Mouse (Mus musculus): ENCODE results near the gene Hmgn2. TPM values are rescaled to one million over a fixed set of nuclear protein-coding genes. Genes with fewer than 3 reads are reported as not detected.
A peak's percentile ranks its signal among the peaks of the same experiment; 100 is the strongest.
"Not testable (repeated sequence)": the region's sequence is repeated elsewhere in the genome, so short reads cannot be mapped to it uniquely, and the experiment has no call there.

The Hmgn2 gene
- polyA plus RNA-seq, 1 experiment from 2014 or later = 3,760 TPM

DNA sequence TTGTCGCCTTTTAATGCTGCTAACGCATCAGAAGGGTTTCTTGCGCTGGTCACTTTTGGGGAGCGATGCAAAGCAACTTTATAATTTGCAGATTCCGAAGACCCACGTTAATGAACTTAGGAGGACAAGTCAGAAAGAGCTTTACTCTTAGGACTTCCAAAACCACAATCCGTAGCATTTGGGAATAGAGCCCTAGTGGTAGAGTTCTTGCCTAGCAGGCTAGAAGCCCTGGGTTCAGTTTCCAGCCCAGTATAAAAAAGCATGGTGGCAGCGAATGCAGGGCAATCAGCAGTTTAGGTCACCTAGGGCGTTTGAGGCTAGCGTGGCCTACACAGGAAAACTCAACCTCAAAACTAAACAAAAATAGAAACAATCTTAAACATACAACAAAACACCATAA is 33.3 kb upstream of the Hmgn2 start:
- no peak for DNase-seq (ENCODE audit: extremely low spot score, low spot score)
- WGBS = 41% methylated on average over 10 of the region's 10 CpGs
- peak overlapping the region; percentile 79; the same call in 1 of the 2 replicates for H3K4me3 ChIP-seq
- H3K27me3 ChIP-seq (ENCODE audit: poor library complexity, severe bottlenecking) = no peaks in the 10 kb centered on the region
- H3K4me1 ChIP-seq = peaks cover 68% of the 10 kb centered on the region
- peak overlapping the region; percentile 84 for H3K27ac ChIP-seq
- H3K9me3 ChIP-seq = no peaks in the 10 kb centered on the region
- H3K36me3 ChIP-seq (replicated peaks) = peaks cover 39% of the 10 kb centered on the region

DNA sequence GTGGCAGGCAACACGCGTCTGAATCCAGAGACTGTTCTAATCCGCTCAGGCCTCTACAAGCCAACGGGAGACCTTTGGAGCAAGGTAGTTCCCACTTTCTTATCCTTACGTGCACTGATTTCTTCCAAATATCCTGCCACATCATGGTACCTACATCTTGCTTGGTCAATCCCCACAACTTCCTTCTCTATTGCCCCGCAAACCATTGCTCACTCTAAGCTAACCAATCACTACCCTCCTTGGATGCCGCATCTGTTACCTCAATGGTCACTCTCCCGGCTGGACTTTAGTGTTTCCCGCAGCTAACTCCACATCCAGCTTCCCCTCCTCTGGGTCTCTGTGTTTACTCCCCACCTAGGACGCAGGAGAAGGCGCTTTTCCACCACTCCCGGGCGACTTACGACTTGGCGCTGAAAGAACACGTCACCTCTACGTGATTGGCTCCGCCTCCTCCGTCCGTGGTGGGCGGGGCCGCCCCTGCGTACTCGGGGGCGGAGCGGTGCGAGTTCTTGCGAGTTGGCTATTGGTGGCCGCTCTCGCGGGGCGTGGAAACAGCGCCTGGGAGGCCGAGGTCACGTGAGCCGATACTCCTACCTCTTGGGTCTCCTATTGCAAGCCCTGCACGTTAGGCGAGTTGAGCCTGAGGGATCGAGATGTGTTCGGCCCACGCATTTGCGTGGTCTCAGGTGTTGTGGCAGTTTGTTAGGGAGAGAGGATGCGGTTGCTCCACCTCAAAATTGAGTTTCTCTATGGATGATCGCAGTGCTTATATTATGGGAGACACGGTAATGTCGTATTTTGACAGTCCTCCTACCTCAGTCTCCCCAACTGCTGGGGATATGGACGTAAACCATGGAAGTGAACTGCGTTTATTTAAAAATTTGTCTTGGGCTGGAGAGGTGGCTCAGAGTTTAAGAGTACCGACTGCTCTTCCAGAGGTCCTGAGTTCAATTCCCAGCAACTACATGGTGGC is 32.3 kb upstream of the Hmgn2 start, which contains the start of gene Dhdds:
Dhdds (minus strand) TSS at position 453 of the 973 bp plus-strand sequence.
- Histone ChIP-seq H3K27ac (peak within 1 kb of the TSS; percentile 85), H3K4me1 (peaks cover 60% of the 10 kb centered on the region)

DNA sequence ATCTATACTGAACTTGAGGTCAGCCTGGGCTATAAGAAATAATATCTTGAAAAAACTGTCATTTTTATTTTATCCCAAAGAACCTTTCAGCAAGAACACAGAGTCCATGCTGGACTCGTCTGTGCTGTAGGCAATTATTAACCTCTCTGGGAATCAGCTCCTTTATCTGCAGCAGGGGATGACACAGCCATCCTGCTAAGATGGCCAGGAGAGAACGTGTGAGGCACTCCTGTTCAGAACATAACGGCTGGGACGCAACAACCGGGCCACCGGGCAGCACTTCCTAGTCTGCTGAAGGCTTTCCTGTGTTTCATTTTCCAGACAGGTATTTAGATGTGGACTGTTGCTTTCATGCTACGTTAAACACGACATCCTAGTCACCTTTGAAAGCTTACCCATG is 26.2 kb upstream of the Hmgn2 start:
- peaks cover 81% of the 10 kb centered on the region for H3K36me3 ChIP-seq (replicated peaks)

More for the DNA sequence above, 32.3 kb upstream of the Hmgn2 start, which contains the start of gene Dhdds:
- Histone ChIP-seq H3K27me3 (ENCODE audit: poor library complexity, severe bottlenecking) (no peaks in the 10 kb centered on the region), H3K4me3 (peak within 1 kb of the TSS; percentile 79), H3K9me3 (no peaks in the 10 kb centered on the region), H3K36me3 (replicated peaks) (peaks cover 39% of the 10 kb centered on the region)
- DNase-seq (ENCODE audit: extremely low spot score, low spot score) = peak; percentile 99
- WGBS = 2% methylated on average over 49 of the region's 49 CpGs

DNA sequence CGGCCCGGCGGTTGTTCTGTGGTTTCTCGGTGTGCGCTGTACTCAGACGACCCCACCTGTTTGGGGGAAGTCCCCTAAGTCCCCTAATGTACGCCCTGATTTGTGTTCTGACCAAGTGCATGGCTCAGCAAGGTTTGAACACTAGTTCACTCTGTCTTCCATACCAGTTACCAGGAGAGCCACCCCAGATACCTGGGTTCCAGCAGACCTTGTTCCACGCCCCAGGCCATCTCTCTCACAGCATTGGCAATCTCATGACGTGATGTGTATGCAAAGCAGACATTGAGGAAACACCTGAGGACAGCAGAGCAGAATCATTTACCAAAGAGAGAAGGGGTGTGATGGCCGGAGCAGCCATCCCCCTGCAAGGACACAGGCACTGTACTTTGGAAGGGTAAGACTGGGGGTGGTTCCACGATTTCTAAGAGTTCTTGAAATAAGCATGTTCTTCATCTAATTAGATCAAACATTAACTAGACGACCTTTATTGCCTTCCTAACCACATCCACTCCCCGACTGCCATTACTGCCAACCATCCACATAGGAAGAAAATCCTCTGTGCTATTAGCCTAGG is 22.7 kb upstream of the Hmgn2 start:
- Histone ChIP-seq H3K36me3 (replicated peaks) (peaks cover 100% of the 10 kb centered on the region), H3K4me1 (no peaks in the 10 kb centered on the region), H3K27ac (no peak overlapping the region), H3K27me3 (ENCODE audit: poor library complexity, severe bottlenecking) (no peaks in the 10 kb centered on the region), H3K9me3 (no peaks in the 10 kb centered on the region), H3K4me3 (no peak overlapping the region)
- no peak for DNase-seq (ENCODE audit: extremely low spot score, low spot score)
- WGBS = 89% methylated on average over 13 of the region's 13 CpGs

More for the DNA sequence above, 26.2 kb upstream of the Hmgn2 start:
- 94% methylated on average over 8 of the region's 8 CpGs for WGBS
- DNase-seq (ENCODE audit: extremely low spot score, low spot score) = no peak
- H3K27ac ChIP-seq = no peak overlapping the region
- no peaks in the 10 kb centered on the region for H3K9me3 ChIP-seq
- peaks cover 3% of the 10 kb centered on the region for H3K4me1 ChIP-seq
- H3K4me3 ChIP-seq = no peak overlapping the region
- no peaks in the 10 kb centered on the region for H3K27me3 ChIP-seq (ENCODE audit: poor library complexity, severe bottlenecking)

DNA sequence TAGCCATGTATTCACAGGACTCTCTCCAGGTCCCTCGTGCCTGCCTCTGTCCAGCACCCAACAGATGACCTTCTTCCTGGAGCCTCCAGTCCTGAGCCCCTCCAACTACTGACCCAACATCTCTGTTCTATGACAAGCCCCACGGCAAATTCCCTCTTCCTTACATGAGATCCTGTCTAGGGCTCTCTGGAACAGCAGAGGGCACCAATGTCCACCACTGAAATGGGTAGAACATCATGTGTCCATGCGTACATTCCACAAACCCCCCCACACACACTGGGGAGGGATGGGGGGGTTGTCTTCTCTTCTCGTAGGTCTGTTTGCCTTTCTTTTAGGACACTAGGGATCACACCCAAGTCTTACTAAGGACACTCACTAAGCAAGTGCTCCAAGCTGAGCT is 21.6 kb upstream of the Hmgn2 start:
- Histone ChIP-seq H3K4me3 (no peak overlapping the region), H3K27ac (no peak overlapping the region), H3K4me1 (no peaks in the 10 kb centered on the region), H3K36me3 (replicated peaks) (peaks cover 96% of the 10 kb centered on the region), H3K9me3 (no peaks in the 10 kb centered on the region), H3K27me3 (ENCODE audit: poor library complexity, severe bottlenecking) (no peaks in the 10 kb centered on the region)
- WGBS = 67% methylated on average over 4 of the region's 4 CpGs
- DNase-seq (ENCODE audit: extremely low spot score, low spot score) = no peak

DNA sequence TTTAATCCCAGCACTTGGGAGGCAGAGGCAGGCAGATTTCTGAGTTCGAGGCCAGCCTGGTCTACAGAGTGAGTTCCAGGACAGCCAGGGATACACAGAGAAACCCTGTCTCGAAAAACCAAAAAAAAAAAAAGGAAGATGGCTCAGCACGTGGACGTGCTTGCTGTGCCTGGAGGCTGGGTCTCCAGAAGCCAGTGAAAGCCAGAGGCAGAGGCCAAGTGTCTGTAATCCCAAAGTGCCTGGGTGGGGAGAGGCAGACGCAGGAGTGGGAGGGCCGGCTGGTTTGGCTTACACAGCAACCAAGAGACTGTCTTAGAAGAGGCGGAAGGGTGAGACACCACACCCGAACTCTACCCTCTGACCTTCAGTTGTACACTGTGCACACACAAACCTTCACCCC is 19.8 kb upstream of the Hmgn2 start:
- not testable (repeated sequence) for H3K4me3 ChIP-seq; H3K27me3 ChIP-seq (ENCODE audit: poor library complexity, severe bottlenecking); DNase-seq (ENCODE audit: extremely low spot score, low spot score); H3K4me1 ChIP-seq; H3K9me3 ChIP-seq; H3K27ac ChIP-seq
- 91% methylated on average over 8 of the region's 8 CpGs for WGBS
- peaks cover 84% of the 10 kb centered on the region for H3K36me3 ChIP-seq (replicated peaks)

DNA sequence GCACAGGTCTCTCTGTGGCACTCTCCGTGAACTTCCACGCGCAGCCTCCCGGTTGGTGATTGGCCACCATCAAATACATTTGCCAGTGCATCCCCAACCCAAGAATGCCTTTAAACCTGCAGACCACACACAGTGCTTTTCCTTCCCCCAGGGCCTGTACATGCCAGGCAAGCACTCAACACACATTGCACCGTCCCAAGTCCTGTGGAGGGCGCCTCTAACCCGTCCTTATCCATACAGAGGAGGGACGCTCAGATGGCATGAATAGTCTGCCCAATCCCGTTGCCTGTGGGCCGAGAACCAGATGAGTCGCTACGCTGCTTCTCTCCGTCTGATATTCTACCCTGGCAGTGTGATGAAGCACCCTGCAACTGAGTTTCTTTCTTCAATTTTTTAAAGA is 14.5 kb upstream of the Hmgn2 start:
- Histone ChIP-seq H3K4me3 (no peak overlapping the region), H3K4me1 (no peaks in the 10 kb centered on the region), H3K9me3 (no peaks in the 10 kb centered on the region), H3K27me3 (ENCODE audit: poor library complexity, severe bottlenecking) (no peaks in the 10 kb centered on the region), H3K36me3 (replicated peaks) (peaks cover 82% of the 10 kb centered on the region), H3K27ac (no peak overlapping the region)
- no peak for DNase-seq (ENCODE audit: extremely low spot score, low spot score)
- 82% methylated on average over 13 of the region's 13 CpGs for WGBS

DNA sequence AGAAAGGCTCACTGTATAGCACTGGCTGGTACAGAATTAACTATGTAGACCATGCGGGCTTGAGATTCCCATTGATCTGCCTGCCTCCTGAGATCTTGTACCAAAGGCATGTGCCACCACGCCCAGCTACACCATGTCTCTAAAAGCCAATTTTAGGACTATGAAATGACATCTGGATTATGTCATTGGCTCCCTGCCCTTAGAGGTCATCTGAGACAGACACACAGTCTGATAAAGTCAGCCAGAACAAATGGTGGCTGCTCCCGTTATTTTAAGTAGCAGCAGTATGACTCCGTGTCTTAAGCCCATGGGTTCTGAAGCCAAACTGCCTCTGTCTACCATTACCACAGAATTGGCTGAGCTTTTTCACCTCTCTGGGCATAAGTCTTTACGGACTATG is 12.0 kb upstream of the Hmgn2 start:
- Histone ChIP-seq H3K9me3 (no peaks in the 10 kb centered on the region), H3K4me3 (no peak overlapping the region), H3K27ac (no peak overlapping the region), H3K27me3 (ENCODE audit: poor library complexity, severe bottlenecking) (no peaks in the 10 kb centered on the region), H3K4me1 (no peaks in the 10 kb centered on the region), H3K36me3 (replicated peaks) (peaks cover 80% of the 10 kb centered on the region)
- WGBS = 90% methylated on average over 5 of the region's 5 CpGs
- no peak for DNase-seq (ENCODE audit: extremely low spot score, low spot score)

DNA sequence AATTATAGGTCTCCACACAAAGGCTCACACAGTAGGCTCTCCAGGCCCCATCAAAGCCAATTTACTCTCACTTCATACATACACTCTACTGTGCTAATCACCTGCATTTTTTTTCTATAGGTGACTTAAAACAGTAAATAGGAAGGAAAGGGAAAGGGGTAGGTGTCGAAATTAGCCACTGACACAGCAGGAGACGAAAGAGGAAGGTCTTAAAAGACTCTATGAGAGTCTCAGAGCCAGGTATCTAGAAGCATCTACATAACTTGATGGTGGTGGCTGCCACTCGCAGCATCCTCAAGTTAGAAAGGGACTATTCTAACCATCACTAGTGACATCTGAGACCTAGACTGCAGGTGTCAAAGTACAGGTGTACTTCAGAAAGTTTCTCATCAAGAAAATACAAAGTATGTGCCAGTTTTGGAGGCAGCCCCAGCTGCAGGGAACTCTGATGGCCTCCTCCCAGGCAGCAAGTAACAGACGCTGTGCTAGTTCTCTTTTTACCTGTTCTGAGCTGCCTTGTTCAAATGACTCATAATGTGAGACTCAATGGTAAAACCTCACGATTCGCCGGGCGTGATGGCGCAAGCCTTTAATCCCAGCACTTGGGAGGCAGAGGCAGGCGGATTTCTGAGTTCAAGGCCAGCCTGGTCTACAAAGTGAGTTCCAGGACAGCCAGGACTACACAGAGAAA is 9.7 kb upstream of the Hmgn2 start:
- no peaks in the 10 kb centered on the region for H3K4me1 ChIP-seq
- no peak overlapping the region for H3K27ac ChIP-seq
- H3K9me3 ChIP-seq = no peaks in the 10 kb centered on the region
- no peaks in the 10 kb centered on the region for H3K27me3 ChIP-seq (ENCODE audit: poor library complexity, severe bottlenecking)
- DNase-seq (ENCODE audit: extremely low spot score, low spot score) = no peak
- H3K36me3 ChIP-seq (replicated peaks) = peaks cover 95% of the 10 kb centered on the region
- WGBS = 89% methylated on average over 10 of the region's 10 CpGs
- no peak overlapping the region for H3K4me3 ChIP-seq

DNA sequence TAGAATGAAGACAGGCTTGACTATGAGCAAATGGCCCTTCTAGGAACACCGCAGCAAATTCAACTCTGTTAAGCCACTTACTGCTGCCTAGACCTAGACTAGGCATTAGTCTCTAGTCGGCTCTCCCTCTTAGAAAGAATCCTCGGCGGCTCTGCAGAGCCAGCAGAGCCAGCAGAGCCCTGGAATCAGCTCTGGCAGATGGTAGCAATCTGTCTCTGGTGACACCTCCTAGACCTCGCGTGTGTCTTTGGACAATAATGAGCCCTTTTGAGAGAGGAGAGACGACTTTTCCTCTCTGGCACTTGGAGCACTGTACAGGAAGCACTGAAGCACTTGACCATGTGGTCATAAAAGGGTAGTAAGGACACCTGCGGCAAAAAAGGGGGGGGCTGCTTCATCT is 3.3 kb upstream of the Hmgn2 start:
- 85% methylated on average over 8 of the region's 8 CpGs for WGBS

DNA sequence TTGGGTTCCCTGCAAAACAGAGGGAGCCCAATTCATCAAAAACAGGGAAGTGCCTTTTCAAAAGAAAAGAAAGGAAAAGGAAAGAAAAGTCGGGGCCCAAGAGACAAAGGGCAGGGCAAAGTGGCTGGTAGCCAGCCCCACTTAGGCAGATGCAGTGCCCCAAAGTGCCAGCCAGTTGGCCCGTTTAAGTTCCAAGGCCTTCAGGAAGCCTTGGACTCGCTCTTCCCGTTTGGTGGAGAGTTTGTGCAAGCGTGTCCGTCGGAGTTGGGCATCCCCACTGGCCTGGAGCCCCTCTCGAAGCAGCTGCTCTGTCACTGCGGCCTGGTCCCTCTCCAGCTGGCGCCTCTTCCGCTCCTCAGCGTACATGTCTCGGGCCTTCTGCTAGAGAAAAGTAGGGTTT is 2.4 kb upstream of the Hmgn2 start:
- WGBS = 84% methylated on average over 13 of the region's 13 CpGs
- DNase-seq (ENCODE audit: extremely low spot score, low spot score) = no peak
- Histone ChIP-seq H3K36me3 (replicated peaks) (peaks cover 70% of the 10 kb centered on the region), H3K4me1 (peaks cover 47% of the 10 kb centered on the region), H3K27me3 (ENCODE audit: poor library complexity, severe bottlenecking) (no peaks in the 10 kb centered on the region), H3K4me3 (no peak overlapping the region), H3K27ac (peak overlapping the region; percentile 100), H3K9me3 (no peaks in the 10 kb centered on the region)

More for the DNA sequence above, 3.3 kb upstream of the Hmgn2 start:
- Histone ChIP-seq H3K27ac (no peak overlapping the region), H3K36me3 (replicated peaks) (peaks cover 70% of the 10 kb centered on the region), H3K27me3 (ENCODE audit: poor library complexity, severe bottlenecking) (no peaks in the 10 kb centered on the region), H3K9me3 (no peaks in the 10 kb centered on the region), H3K4me3 (no peak overlapping the region), H3K4me1 (peaks cover 38% of the 10 kb centered on the region)
- DNase-seq (ENCODE audit: extremely low spot score, low spot score) = no peak

DNA sequence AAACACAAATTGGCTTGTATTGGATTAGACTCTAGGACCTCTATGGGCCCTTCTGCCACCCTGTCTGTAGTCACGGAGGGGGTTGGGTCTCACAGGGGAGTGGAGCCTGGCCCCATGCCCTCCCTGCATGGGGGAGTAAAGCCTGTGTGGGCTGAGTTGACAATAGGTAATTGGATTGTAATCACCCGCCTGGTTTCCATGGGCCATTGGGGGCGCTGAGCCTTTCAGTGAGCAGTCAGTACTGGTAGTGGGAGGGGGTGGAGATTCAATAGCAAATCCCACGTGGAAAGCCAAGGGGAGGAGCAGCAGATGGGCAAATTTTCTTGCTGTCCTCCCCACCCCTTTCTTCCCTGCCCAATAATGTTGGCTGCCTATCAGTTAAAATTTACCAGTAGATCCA is 1.7 kb upstream of the Hmgn2 start:
- Histone ChIP-seq H3K27ac (peak overlapping the region; percentile 100), H3K36me3 (replicated peaks) (peaks cover 71% of the 10 kb centered on the region), H3K9me3 (no peaks in the 10 kb centered on the region), H3K27me3 (ENCODE audit: poor library complexity, severe bottlenecking) (no peaks in the 10 kb centered on the region), H3K4me1 (peaks cover 52% of the 10 kb centered on the region), H3K4me3 (peak overlapping the region; percentile 87; the same call in 1 of the 2 replicates)
- DNase-seq (ENCODE audit: extremely low spot score, low spot score) = peak; percentile 28
- WGBS = 5% methylated on average over 4 of the region's 4 CpGs

Data from forebrain, embryonic 10.5 days (tissue).